Mouse (Mus musculus): ENCODE results near the gene Hectd4. TPM values are rescaled to one million over a fixed set of nuclear protein-coding genes. Genes with fewer than 3 reads are reported as not detected.

Hectd4 gene
- 9.9 to 34.1 TPM (median 19.9 TPM) in 3 replicates for total RNA-seq (2017)

GRCm38 (mm10) chr5:121219980-121220731, at the start of gene Hectd4:
Gene Hectd4, plus strand, starts transcription at chr5:121220219.
- peak; percentile 99 for ATAC-seq (replicated peaks; ENCODE audit: insufficient number of reproducible peaks, low FRiP score, low TSS enrichment, poor library complexity, severe bottlenecking)

- ATAC-seq (replicated peaks; ENCODE audit: insufficient number of reproducible peaks, low FRiP score, low TSS enrichment, poor library complexity, severe bottlenecking), result no peak
Measured at GRCm38 (mm10) chr5:121172835-121173234, 47.2 kb upstream of the Hectd4 start.

GRCm38 (mm10) chr5:121179077-121179857, 40.8 kb upstream of the Hectd4 start:
- ATAC-seq (replicated peaks; ENCODE audit: insufficient number of reproducible peaks, low FRiP score, low TSS enrichment, poor library complexity, severe bottlenecking), result no peak

- ATAC-seq (replicated peaks; ENCODE audit: insufficient number of reproducible peaks, low FRiP score, low TSS enrichment, poor library complexity, severe bottlenecking), result no peak
Measured at GRCm38 (mm10) chr5:121183269-121183668, 36.8 kb upstream of the Hectd4 start.

- no peak for ATAC-seq (replicated peaks; ENCODE audit: insufficient number of reproducible peaks, low FRiP score, low TSS enrichment, poor library complexity, severe bottlenecking)
Measured at GRCm38 (mm10) chr5:121184375-121184774, 35.6 kb upstream of the Hectd4 start.

GRCm38 (mm10) chr5:121184945-121185551, 35.0 kb upstream of the Hectd4 start:
- no peak for ATAC-seq (replicated peaks; ENCODE audit: insufficient number of reproducible peaks, low FRiP score, low TSS enrichment, poor library complexity, severe bottlenecking)

GRCm38 (mm10) chr5:121187580-121188001, 32.4 kb upstream of the Hectd4 start:
- no peak for ATAC-seq (replicated peaks; ENCODE audit: insufficient number of reproducible peaks, low FRiP score, low TSS enrichment, poor library complexity, severe bottlenecking)

GRCm38 (mm10) chr5:121188265-121188664, 31.8 kb upstream of the Hectd4 start:
- ATAC-seq (replicated peaks; ENCODE audit: insufficient number of reproducible peaks, low FRiP score, low TSS enrichment, poor library complexity, severe bottlenecking), result no peak

- no peak for ATAC-seq (replicated peaks; ENCODE audit: insufficient number of reproducible peaks, low FRiP score, low TSS enrichment, poor library complexity, severe bottlenecking)
Measured at GRCm38 (mm10) chr5:121189182-121189581, 30.8 kb upstream of the Hectd4 start.

- ATAC-seq (replicated peaks; ENCODE audit: insufficient number of reproducible peaks, low FRiP score, low TSS enrichment, poor library complexity, severe bottlenecking), result no peak
Measured at GRCm38 (mm10) chr5:121190210-121190835, 29.7 kb upstream of the Hectd4 start.

GRCm38 (mm10) chr5:121190836-121191583, 29.0 kb upstream of the Hectd4 start, which contains the start of gene Ptpn11:
Gene Ptpn11, minus strand, starts transcription at chr5:121191397.
- peak; percentile 50 for ATAC-seq (replicated peaks; ENCODE audit: insufficient number of reproducible peaks, low FRiP score, low TSS enrichment, poor library complexity, severe bottlenecking)

- ATAC-seq (replicated peaks; ENCODE audit: insufficient number of reproducible peaks, low FRiP score, low TSS enrichment, poor library complexity, severe bottlenecking), result no peak; the same call in 1 of the 2 replicates
Measured at GRCm38 (mm10) chr5:121191584-121191906, 28.5 kb upstream of the Hectd4 start.

GRCm38 (mm10) chr5:121194173-121194572, 25.8 kb upstream of the Hectd4 start:
- ATAC-seq (replicated peaks; ENCODE audit: insufficient number of reproducible peaks, low FRiP score, low TSS enrichment, poor library complexity, severe bottlenecking), result no peak

GRCm38 (mm10) chr5:121196764-121197163, 23.3 kb upstream of the Hectd4 start:
- ATAC-seq (replicated peaks; ENCODE audit: insufficient number of reproducible peaks, low FRiP score, low TSS enrichment, poor library complexity, severe bottlenecking), result peak; percentile 82

- ATAC-seq (replicated peaks; ENCODE audit: insufficient number of reproducible peaks, low FRiP score, low TSS enrichment, poor library complexity, severe bottlenecking), result peak; percentile 79
Measured at GRCm38 (mm10) chr5:121197337-121197736, 22.7 kb upstream of the Hectd4 start.

GRCm38 (mm10) chr5:121198376-121198775, 21.6 kb upstream of the Hectd4 start:
- ATAC-seq (replicated peaks; ENCODE audit: insufficient number of reproducible peaks, low FRiP score, low TSS enrichment, poor library complexity, severe bottlenecking), result no peak

GRCm38 (mm10) chr5:121201739-121202138, 18.3 kb upstream of the Hectd4 start:
- ATAC-seq (replicated peaks; ENCODE audit: insufficient number of reproducible peaks, low FRiP score, low TSS enrichment, poor library complexity, severe bottlenecking), result no peak

GRCm38 (mm10) chr5:121202467-121202866, 17.6 kb upstream of the Hectd4 start:
- no peak for ATAC-seq (replicated peaks; ENCODE audit: insufficient number of reproducible peaks, low FRiP score, low TSS enrichment, poor library complexity, severe bottlenecking)
